Mouse (Mus musculus): ENCODE measurements at regions not wholly inside any gene's neighbourhood (a gene's known extent, or its start where the extent isn't known, plus 50 kb on each side); places are given as distances from the start of the nearest gene placed in this dataset.

DNA sequence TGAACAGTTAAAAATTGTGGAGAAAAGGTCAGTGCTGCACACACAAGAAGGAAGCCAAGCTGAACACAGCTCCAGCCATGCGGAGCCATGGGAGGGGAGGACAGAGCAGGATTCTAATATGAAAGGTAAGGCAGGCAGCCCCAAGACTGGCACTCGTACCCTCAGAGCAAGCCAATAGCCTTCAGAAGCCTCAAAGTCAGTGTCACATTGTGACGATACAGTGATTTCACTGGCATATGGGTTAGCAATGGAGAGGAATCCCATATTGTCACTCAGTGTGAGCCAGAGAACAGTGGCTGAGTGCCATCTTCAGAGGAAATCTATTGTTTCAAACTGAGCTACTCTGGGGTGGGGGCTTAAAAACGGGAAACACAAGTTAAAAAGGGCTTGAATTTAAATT, 181.4 kb upstream of the Zic1 start:
- Histone ChIP-seq H3K79me2 (ENCODE audit: control insufficient read depth, insufficient read depth) (no peaks in the 10 kb centered on the region), H3K27me3 (ENCODE audit: control insufficient read depth, insufficient read depth, insufficient read length) (no peaks in the 10 kb centered on the region), H3K4me2 (ENCODE audit: low read depth) (no peak overlapping the region), H3K36me3 (ENCODE audit: control insufficient read depth, insufficient read depth) (no peaks in the 10 kb centered on the region), H3ac (ENCODE audit: control insufficient read depth, insufficient read length) (no peak overlapping the region), H3K4me3 (no peak overlapping the region)
- TF ChIP-seq MYOG (IDR thresholded peaks at IDR 0.05; ENCODE audit: control insufficient read depth in 1 of 3, insufficient read depth in 1 of 3, insufficient read length in 2 of 3, low read depth in 2 of 3) (no peak), MAX (IDR thresholded peaks at IDR 0.05; ENCODE audit: low read depth) (no peak), POLR2AphosphoS2 (IDR thresholded peaks at IDR 0.05; ENCODE audit: insufficient read length, low read depth) (no peak), SRF (IDR thresholded peaks at IDR 0.05; ENCODE audit: control insufficient read depth, insufficient read length, low read depth) (no peak), TCF3 (IDR thresholded peaks at IDR 0.05; ENCODE audit: insufficient read length, low read depth) (no peak)

DNA sequence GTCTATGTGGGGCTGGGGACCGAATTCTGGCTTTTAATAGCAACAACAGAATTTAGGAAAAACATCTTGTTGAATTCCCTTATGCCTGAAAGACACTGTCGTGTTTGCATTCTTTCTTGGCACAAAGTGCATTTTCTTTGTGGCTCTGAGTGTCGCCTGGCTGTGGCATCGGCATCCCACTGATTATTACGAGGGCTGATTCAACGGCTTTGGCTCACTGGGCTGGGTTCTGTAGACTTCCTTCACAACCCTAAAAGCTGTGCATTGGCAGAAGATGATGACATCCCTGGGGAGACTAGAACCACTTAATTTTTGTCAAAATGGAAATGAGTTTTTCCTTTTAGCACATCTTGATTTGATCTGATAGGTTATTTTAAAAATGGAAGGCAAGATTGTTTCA, 179.8 kb upstream of the Zic1 start:
- H3K4me3 ChIP-seq: no peak overlapping the region
- H3K4me2 ChIP-seq (ENCODE audit: low read depth): no peak overlapping the region
- H3K27me3 ChIP-seq (ENCODE audit: control insufficient read depth, insufficient read depth, insufficient read length): no peaks in the 10 kb centered on the region
- no peak overlapping the region for H3ac ChIP-seq (ENCODE audit: control insufficient read depth, insufficient read length)
- H3K36me3 ChIP-seq (ENCODE audit: control insufficient read depth, insufficient read depth): no peaks in the 10 kb centered on the region
- TF ChIP-seq USF1 (IDR thresholded peaks at IDR 0.05; ENCODE audit: low read depth) (no peak), CEBPB (IDR thresholded peaks at IDR 0.05; ENCODE audit: insufficient read depth, poor library complexity, severe bottlenecking) (no peak), MAX (IDR thresholded peaks at IDR 0.05; ENCODE audit: low read depth) (no peak), TCF3 (IDR thresholded peaks at IDR 0.05; ENCODE audit: insufficient read length, low read depth) (no peak), POLR2AphosphoS2 (IDR thresholded peaks at IDR 0.05; ENCODE audit: insufficient read length, low read depth) (no peak), POLR2A (IDR thresholded peaks at IDR 0.05; ENCODE audit: insufficient read length, low read depth) (no peak), E2F4 (IDR thresholded peaks at IDR 0.05; ENCODE audit: insufficient read depth) (no peak), SRF (IDR thresholded peaks at IDR 0.05; ENCODE audit: control insufficient read depth, insufficient read length, low read depth) (no peak), MYOD1 (IDR thresholded peaks at IDR 0.05; ENCODE audit: control insufficient read depth in 1 of 3, insufficient read length in 2 of 3, low read depth in 2 of 3) (no peak), TCF12 (IDR thresholded peaks at IDR 0.05; ENCODE audit: insufficient read depth, poor library complexity, severe bottlenecking) (no peak), MYOG (IDR thresholded peaks at IDR 0.05; ENCODE audit: control insufficient read depth in 1 of 3, insufficient read depth in 1 of 3, insufficient read length in 2 of 3, low read depth in 2 of 3) (no peak), REST (IDR thresholded peaks at IDR 0.05; ENCODE audit: insufficient read depth, insufficient read length) (no peak)
- no peaks in the 10 kb centered on the region for H3K79me2 ChIP-seq (ENCODE audit: control insufficient read depth, insufficient read depth)

DNA sequence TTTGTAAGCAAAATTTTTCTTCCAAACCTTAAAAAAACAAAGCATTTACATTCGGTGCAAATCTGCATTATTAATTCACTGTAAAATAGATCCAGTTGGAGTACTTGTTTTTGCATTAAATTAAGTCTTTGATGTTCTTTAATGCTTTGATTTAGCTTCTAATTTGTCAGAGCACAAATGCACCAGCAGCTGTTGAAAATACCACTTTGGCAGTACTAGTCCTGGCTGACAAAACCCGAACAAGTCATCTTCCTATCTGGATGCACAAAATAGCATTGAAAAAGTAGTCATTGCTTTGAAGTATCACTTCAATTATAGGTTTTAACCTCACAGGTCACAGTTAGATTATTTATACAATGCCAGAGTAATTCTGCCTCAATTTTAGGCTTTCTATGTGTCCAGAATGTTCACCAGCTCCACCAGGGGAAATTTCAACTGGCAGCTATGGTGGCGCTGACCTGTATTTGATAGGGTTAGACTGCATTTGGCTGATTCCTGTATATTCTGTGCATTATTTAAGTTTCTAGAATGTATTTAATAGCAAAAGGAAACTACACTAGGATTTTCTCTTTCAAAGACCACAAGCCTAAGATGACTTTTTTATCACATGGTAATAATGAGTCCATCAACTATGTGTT, 163.3 kb upstream of the Zic1 start:
- no peak for TF ChIP-seq MYOG (IDR thresholded peaks at IDR 0.05; ENCODE audit: control insufficient read depth in 1 of 3, insufficient read depth in 1 of 3, insufficient read length in 2 of 3, low read depth in 2 of 3)
- no peak for TF ChIP-seq REST (IDR thresholded peaks at IDR 0.05; ENCODE audit: insufficient read depth, insufficient read length)
- TF ChIP-seq USF1 (IDR thresholded peaks at IDR 0.05; ENCODE audit: low read depth): no peak
- TF ChIP-seq POLR2AphosphoS2 (IDR thresholded peaks at IDR 0.05; ENCODE audit: insufficient read length, low read depth): no peak
- TF ChIP-seq MYOD1 (IDR thresholded peaks at IDR 0.05; ENCODE audit: control insufficient read depth in 1 of 3, insufficient read length in 2 of 3, low read depth in 2 of 3): no peak
- TF ChIP-seq CEBPB (IDR thresholded peaks at IDR 0.05; ENCODE audit: insufficient read depth, poor library complexity, severe bottlenecking): no peak
- TF ChIP-seq SRF (IDR thresholded peaks at IDR 0.05; ENCODE audit: control insufficient read depth, insufficient read length, low read depth): no peak
- no peak for TF ChIP-seq E2F4 (IDR thresholded peaks at IDR 0.05; ENCODE audit: insufficient read depth)
- TF ChIP-seq TCF3 (IDR thresholded peaks at IDR 0.05; ENCODE audit: insufficient read length, low read depth): no peak
- no peak for TF ChIP-seq POLR2A (IDR thresholded peaks at IDR 0.05; ENCODE audit: insufficient read length, low read depth)
- TF ChIP-seq TCF12 (IDR thresholded peaks at IDR 0.05; ENCODE audit: insufficient read depth, poor library complexity, severe bottlenecking): no peak
- TF ChIP-seq MAX (IDR thresholded peaks at IDR 0.05; ENCODE audit: low read depth): no peak
- Histone ChIP-seq H3K79me2 (ENCODE audit: control insufficient read depth, insufficient read depth) (no peaks in the 10 kb centered on the region), H3K4me3 (no peak overlapping the region), H3K36me3 (ENCODE audit: control insufficient read depth, insufficient read depth) (no peaks in the 10 kb centered on the region), H3ac (ENCODE audit: control insufficient read depth, insufficient read length) (no peak overlapping the region), H3K4me2 (ENCODE audit: low read depth) (no peak overlapping the region), H3K27me3 (ENCODE audit: control insufficient read depth, insufficient read depth, insufficient read length) (no peaks in the 10 kb centered on the region)

DNA sequence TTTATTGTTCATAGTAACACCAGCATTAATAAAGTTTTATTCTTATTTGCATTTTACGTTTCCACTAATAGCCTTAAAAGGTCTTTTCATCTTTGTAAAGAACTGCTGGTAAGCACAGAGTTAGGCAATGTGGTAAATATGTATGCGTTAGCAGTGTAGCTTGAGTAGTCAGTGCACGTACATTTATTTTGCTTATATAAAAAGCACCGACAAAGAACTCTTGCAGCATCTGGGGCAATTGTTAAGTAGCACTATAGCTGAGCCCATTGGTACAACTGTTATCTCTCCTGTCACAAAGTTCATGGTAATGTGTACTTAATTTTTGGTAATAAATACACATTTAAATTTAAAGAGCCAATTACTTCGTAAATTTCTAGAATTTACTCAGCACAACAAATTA, 162.8 kb upstream of the Zic1 start:
- no peak overlapping the region for H3ac ChIP-seq (ENCODE audit: control insufficient read depth, insufficient read length)
- no peak overlapping the region for H3K4me2 ChIP-seq (ENCODE audit: low read depth)
- no peaks in the 10 kb centered on the region for H3K36me3 ChIP-seq (ENCODE audit: control insufficient read depth, insufficient read depth)
- no peaks in the 10 kb centered on the region for H3K79me2 ChIP-seq (ENCODE audit: control insufficient read depth, insufficient read depth)
- H3K4me3 ChIP-seq: no peak overlapping the region
- TF ChIP-seq POLR2A (IDR thresholded peaks at IDR 0.05; ENCODE audit: insufficient read length, low read depth) (no peak), TCF12 (IDR thresholded peaks at IDR 0.05; ENCODE audit: insufficient read depth, poor library complexity, severe bottlenecking) (no peak), MYOG (IDR thresholded peaks at IDR 0.05; ENCODE audit: control insufficient read depth in 1 of 3, insufficient read depth in 1 of 3, insufficient read length in 2 of 3, low read depth in 2 of 3) (no peak), POLR2AphosphoS2 (IDR thresholded peaks at IDR 0.05; ENCODE audit: insufficient read length, low read depth) (no peak), USF1 (IDR thresholded peaks at IDR 0.05; ENCODE audit: low read depth) (no peak), SRF (IDR thresholded peaks at IDR 0.05; ENCODE audit: control insufficient read depth, insufficient read length, low read depth) (no peak), CEBPB (IDR thresholded peaks at IDR 0.05; ENCODE audit: insufficient read depth, poor library complexity, severe bottlenecking) (no peak), TCF3 (IDR thresholded peaks at IDR 0.05; ENCODE audit: insufficient read length, low read depth) (no peak), MAX (IDR thresholded peaks at IDR 0.05; ENCODE audit: low read depth) (no peak), REST (IDR thresholded peaks at IDR 0.05; ENCODE audit: insufficient read depth, insufficient read length) (no peak), E2F4 (IDR thresholded peaks at IDR 0.05; ENCODE audit: insufficient read depth) (no peak), MYOD1 (IDR thresholded peaks at IDR 0.05; ENCODE audit: control insufficient read depth in 1 of 3, insufficient read length in 2 of 3, low read depth in 2 of 3) (no peak)
- H3K27me3 ChIP-seq (ENCODE audit: control insufficient read depth, insufficient read depth, insufficient read length): no peaks in the 10 kb centered on the region
